Mouse (Mus musculus) liver, adult 2 months (tissue): Measurements from ENCODE around the gene Ptma. TPM values are rescaled to one million over a fixed set of nuclear protein-coding genes. Genes with fewer than 3 reads are reported as not detected.

ENCODE experiments used
- DNase-seq: peaks from one replicate; pipeline ENCODE4 v3.0.0-alpha.2; 2011; ENCODE audit warnings: low read depth, low spot score; ENCODE audit errors: extremely low read depth
- H3K27ac ChIP-seq: fragments of 200-500 bp; replicated peaks from 2 replicates; pipeline ENCODE4 v1.5.1; 2012; ENCODE audit warnings: low read depth, mild to moderate bottlenecking, control low read depth, inconsistent platforms, low read length; ENCODE audit not compliant: insufficient read depth
- H3K27me3 ChIP-seq: fragments of 200-500 bp; 2 replicates; pipeline ENCODE4 v1.6.1; 2012; ENCODE audit warnings: mild to moderate bottlenecking, moderate library complexity, low read length, inconsistent platforms; ENCODE audit not compliant: control insufficient read depth, insufficient read depth
- H3K36me3 ChIP-seq: fragments of 200-500 bp; 2 replicates; pipeline ENCODE4 v1.6.1; 2012; ENCODE audit warnings: low read length, inconsistent platforms; ENCODE audit not compliant: control insufficient read depth, insufficient read depth
- H3K4me1 ChIP-seq: fragments of 200-500 bp; 2 replicates; pipeline ENCODE4 v1.6.1; 2011; ENCODE audit warnings: low read length; ENCODE audit not compliant: control insufficient read depth, insufficient read depth
- H3K4me3 ChIP-seq: fragments of 200-500 bp; 2 replicates; pipeline ENCODE4 v1.5.1; 2011; ENCODE audit warnings: low read depth, mild to moderate bottlenecking, control low read depth, low read length, moderate library complexity; ENCODE audit not compliant: insufficient read depth
- H3K79me2 ChIP-seq: fragments of 200-500 bp; 2 replicates; pipeline ENCODE4 v1.6.1; 2012; ENCODE audit warnings: inconsistent platforms, mild to moderate bottlenecking, low read length, moderate library complexity; ENCODE audit not compliant: control insufficient read depth, insufficient read depth
- H3K9ac ChIP-seq: fragments of 200-500 bp; 2 replicates; pipeline ENCODE4 v1.6.1; 2012; ENCODE audit warnings: low read depth, mild to moderate bottlenecking, control low read depth, inconsistent platforms, low read length
- CTCF ChIP-seq: fragments of 200-500 bp; IDR thresholded peaks from 2 replicates; pipeline ENCODE4 v1.5.1; 2011; ENCODE audit warnings: low read depth, low read length, control low read depth
- POLR2A ChIP-seq: fragments of 200-500 bp; IDR thresholded peaks from 2 replicates; pipeline ENCODE4 v1.6.1; 2011; ENCODE audit warnings: low read length, control low read depth; ENCODE audit not compliant: insufficient read depth; ENCODE audit errors: extremely low read depth
- WGBS: fragments of 180-500 bp; shearing (Covaris S2); methylation state at CpG from one replicate; pipeline ENCODE4 v1.1.7; 2018; 5-methylcytosine and 5-hydroxymethylcytosine counted together
- polyA plus RNA-seq: library from polyadenylated mRNA; depleted of rRNA; stranded (reverse); fragments of >200 nt; gene quantifications from 2 replicates; pipeline ENCODE4 v1.2.3, GENCODE M21; 2012
- total RNA-seq: library from RNA; depleted of rRNA; stranded (reverse); fragments of >200 nt; gene quantifications from 2 replicates; pipeline ENCODE4 v1.2.3, GENCODE M21; 2014

Gene Ptma
- total and polyA plus RNA-seq, 2 experiments, result 240 to 259 TPM

DNA sequence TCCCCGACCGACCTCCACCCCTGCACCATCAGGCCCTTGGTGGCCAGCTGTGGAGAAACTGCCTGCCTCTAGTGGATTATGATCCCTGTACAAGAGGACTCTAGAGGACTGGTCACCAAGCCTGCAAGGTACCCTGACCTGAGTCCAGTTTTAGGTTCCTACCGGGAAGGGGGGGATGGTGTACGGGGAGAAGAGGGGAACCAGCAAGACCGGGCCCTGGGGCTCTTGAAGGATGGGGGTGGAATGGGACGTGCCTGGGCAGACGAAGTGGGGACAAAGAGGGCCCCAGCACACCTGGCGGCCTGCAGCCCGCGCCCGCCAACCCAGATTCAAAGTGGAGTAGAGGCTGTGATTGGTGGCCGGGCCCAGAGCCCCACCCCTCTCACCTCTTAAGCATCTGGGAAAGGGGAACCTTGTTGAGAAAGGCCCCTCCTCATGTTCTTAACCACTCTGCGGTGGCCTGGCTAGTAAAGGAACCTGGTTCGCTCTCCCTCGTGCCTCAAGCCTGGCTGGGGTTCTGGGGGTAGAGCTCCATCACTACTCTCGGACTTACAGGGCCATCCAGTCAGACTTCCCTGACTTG lies 23.3 kb upstream of the Ptma start:
- no peak for TF ChIP-seq POLR2A
- TF ChIP-seq CTCF, result no peak
- no peaks in the 10 kb centered on the region for H3K79me2 ChIP-seq
- no peaks in the 10 kb centered on the region for H3K36me3 ChIP-seq
- peak overlapping the region; percentile 66 for H3K9ac ChIP-seq
- H3K4me3 ChIP-seq, result no peak overlapping the region
- no peaks in the 10 kb centered on the region for H3K27me3 ChIP-seq
- WGBS, result 57% methylated on average over 16 of the region's 16 CpGs
- peak overlapping the region; percentile 53 for H3K27ac ChIP-seq
- no peak for DNase-seq
- H3K4me1 ChIP-seq, result peaks cover 18% of the 10 kb centered on the region

DNA sequence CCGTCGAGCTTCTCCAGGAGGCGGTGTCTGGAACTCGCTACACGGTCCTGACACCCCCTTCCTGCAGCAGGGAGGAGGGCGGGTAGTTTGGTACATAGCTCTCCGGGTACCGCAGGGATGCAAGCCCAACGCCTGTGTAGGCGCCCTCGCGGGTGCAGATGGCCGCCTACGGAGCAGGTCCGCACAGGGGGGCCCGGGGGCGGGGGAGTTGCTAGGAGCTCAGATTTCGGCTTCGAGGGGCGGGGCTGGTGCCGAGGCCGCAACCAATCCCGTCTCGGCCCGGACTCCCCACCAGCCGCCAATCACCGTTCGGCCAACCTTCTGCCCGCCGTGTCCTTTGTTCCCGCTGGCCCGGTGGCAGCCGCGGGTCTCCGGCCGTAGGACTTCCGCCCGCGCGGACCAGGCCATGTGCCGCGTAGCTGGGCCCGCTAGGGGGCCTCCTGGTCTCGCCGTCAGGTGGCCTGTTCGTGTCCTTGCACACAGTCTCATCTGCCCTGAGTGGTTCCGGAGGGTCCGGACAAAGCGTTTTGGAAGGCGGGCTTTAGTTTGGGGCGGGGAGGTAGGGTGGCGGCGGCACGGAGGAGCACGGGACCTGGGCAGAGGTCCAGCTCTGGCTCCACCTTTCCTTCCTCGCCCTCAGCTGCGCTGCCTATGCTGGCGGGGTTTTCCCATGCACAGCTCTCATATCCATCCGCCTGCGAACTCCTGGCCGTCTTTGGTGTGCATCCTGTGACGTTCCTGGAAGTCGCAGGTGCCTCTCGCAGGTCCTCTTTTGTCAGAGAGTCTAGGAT lies 22.4 kb upstream of the Ptma start:
- Histone ChIP-seq H3K36me3 (no peaks in the 10 kb centered on the region), H3K9ac (peak overlapping the region; percentile 68), H3K79me2 (no peaks in the 10 kb centered on the region), H3K27ac (peak overlapping the region; percentile 69), H3K4me3 (peak overlapping the region; percentile 61), H3K27me3 (no peaks in the 10 kb centered on the region), H3K4me1 (peaks cover 13% of the 10 kb centered on the region)
- TF ChIP-seq POLR2A (0 out of 2 replicates have a peak, but pooled peaks have one; percentile 35), CTCF (peak; percentile 66)
- WGBS, result under 1% methylated on average over 64 of the region's 64 CpGs
- DNase-seq, result peak; percentile 80

DNA sequence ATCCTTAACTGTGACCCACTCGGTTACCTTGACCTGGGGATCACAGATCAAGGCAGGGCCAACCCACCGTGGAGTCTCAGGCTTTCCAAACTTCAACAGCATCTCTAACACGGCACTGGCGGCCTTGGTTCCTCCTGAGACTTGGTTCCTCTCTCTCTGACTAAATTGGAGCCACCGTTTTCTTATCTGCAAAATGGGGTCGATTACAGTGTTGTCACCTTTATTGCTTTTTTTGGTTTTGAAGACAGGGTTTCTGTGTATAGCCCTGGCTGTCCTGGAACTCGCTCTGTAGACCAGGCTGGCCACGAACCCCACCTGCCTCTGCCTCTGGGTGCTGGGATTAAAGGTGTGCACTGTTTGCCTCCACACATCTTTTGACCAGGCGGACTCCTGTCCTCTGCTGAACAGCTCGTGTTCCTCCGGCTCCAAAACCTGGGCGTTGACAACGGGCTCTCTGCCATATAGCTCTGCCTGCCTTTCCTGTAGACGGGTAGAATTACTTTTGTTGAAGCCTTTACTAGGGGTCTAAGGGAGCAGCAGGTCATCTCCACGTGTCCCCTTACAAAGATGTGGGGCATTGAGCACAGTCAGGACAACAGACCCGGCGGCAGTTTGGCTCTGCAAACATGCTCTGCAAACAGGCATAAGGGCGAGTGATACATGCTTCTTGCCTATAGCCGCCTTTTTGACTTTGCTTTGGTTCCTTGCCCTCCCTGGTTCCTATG lies 21.7 kb upstream of the Ptma start:
- Histone ChIP-seq H3K4me3 (peak overlapping the region; percentile 52), H3K4me1 (peaks cover 15% of the 10 kb centered on the region), H3K27ac (peak overlapping the region; percentile 69), H3K9ac (peak overlapping the region; percentile 68), H3K79me2 (no peaks in the 10 kb centered on the region), H3K27me3 (no peaks in the 10 kb centered on the region), H3K36me3 (no peaks in the 10 kb centered on the region)
- TF ChIP-seq POLR2A, result no peak
- WGBS, result 9% methylated on average over 19 of the region's 19 CpGs
- peak; percentile 58 for DNase-seq

DNA sequence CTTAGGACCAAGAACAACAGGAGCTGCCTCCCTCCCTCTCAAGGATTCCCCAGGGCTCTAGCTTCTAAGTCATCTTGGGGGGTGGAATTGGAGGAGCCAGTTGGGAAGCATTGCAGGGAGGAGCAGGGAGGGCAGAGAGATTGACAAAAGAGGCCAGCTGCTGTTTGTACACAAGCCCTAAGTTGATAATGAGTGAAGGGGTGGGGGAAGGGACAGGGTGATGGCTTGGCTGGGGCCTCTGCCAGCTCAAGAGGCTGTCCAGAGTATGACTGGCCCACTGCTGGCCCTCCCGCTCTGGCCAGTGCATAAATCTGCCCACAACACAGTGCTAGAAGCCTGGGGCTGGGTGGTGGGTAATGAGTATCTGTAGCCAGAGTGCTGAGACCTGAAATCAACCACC lies 21.1 kb upstream of the Ptma start:
- no peaks in the 10 kb centered on the region for H3K79me2 ChIP-seq

DNA sequence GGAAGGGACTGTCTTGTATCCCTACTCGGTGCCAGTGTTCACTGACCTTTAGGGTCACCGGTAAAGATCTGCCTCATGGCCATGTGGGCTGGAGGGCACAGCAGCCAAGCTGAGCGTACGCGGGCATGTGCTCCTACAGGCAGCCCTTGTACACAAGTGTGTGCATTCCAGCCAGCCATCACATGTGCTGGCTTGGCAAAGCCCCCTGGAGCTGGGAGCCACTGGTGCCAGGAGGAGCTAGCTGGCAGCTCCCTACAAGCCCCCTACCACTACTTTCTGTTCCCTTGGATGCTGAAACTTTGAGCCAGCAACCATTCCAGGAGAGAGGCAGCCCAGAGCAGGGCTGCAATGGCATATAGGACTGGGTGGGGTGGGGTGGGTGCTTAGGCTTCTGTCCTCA lies 20.1 kb upstream of the Ptma start:
- no peak overlapping the region for H3K27ac ChIP-seq

More for the DNA sequence above, 21.1 kb upstream of the Ptma start:
- H3K27ac ChIP-seq, result no peak overlapping the region
- H3K36me3 ChIP-seq, result no peaks in the 10 kb centered on the region
- H3K4me3 ChIP-seq, result no peak overlapping the region
- 33% methylated on average over 1 of the region's 1 CpGs for WGBS
- H3K4me1 ChIP-seq, result peaks cover 15% of the 10 kb centered on the region
- TF ChIP-seq POLR2A (no peak), CTCF (no peak)
- no peak for DNase-seq
- no peaks in the 10 kb centered on the region for H3K27me3 ChIP-seq
- no peak overlapping the region for H3K9ac ChIP-seq

DNA sequence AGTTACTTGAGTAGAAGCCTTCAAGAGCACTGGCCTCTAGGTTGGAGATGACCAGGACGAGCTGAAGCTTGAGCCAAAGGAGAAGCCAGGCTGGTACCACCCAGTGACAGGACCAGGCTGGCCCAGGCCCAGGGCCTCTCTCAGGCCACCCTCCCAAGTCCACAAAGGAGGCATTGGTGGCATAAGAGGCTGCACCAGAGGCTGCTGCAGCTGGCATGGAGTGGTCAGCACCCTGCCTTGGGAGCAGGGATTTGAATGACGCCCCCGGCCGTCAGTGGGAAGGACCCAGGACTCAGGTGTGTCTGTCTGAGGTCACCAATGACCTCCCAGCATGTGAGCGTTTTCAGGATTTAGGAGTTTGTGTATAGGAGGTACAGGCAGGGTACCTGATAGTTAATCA lies 18.7 kb upstream of the Ptma start:
- H3K36me3 ChIP-seq, result no peaks in the 10 kb centered on the region
- TF ChIP-seq POLR2A (no peak), CTCF (no peak)
- no peaks in the 10 kb centered on the region for H3K27me3 ChIP-seq
- no peaks in the 10 kb centered on the region for H3K79me2 ChIP-seq
- peaks cover 14% of the 10 kb centered on the region for H3K4me1 ChIP-seq
- WGBS, result 93% methylated on average over 5 of the region's 5 CpGs
- no peak overlapping the region for H3K4me3 ChIP-seq
- no peak for DNase-seq
- H3K9ac ChIP-seq, result no peak overlapping the region
- H3K27ac ChIP-seq, result no peak overlapping the region

More for the DNA sequence above, 20.1 kb upstream of the Ptma start:
- Histone ChIP-seq H3K4me3 (no peak overlapping the region), H3K36me3 (no peaks in the 10 kb centered on the region), H3K4me1 (peaks cover 15% of the 10 kb centered on the region), H3K79me2 (no peaks in the 10 kb centered on the region), H3K27me3 (no peaks in the 10 kb centered on the region), H3K9ac (no peak overlapping the region)
- no peak for TF ChIP-seq POLR2A
- TF ChIP-seq CTCF, result no peak
- 81% methylated on average over 5 of the region's 5 CpGs for WGBS
- no peak for DNase-seq
